Mouse (Mus musculus): ENCODE results near the gene Mpdu1.
"Not testable (repeated sequence)": the region's sequence is repeated elsewhere in the genome, so short reads cannot be mapped to it uniquely, and the experiment has no call there.

- not testable (repeated sequence) for TF ChIP-seq POLR2A (IDR thresholded peaks at IDR 0.05; ENCODE audit: low read depth, low read length); CTCF (conservative IDR thresholded peaks at IDR 0.05; ENCODE audit: insufficient read depth, insufficient read length, low read depth, low read length)
Observed at GRCm38 (mm10) chr11:69703381-69703780, 40.9 kb upstream of the Mpdu1 start.
